Mouse (Mus musculus) bone marrow macrophage, adult 2 months (primary cell): ENCODE measurements around the gene Itpr1. TPM values are rescaled to one million over a fixed set of nuclear protein-coding genes. Genes with fewer than 3 reads are reported as not detected.
A peak's percentile ranks its signal among the peaks of the same experiment; 100 is the strongest.

Experiments used
- H3K27ac ChIP-seq: 2 replicates; pipeline ENCODE4 v1.5.1; 2012; ENCODE audit warnings: low read depth, low read length; ENCODE audit not compliant: insufficient read depth
- H3K4me1 ChIP-seq: 2 replicates; pipeline ENCODE4 v1.6.1; 2012; ENCODE audit warnings: low read length; ENCODE audit not compliant: control insufficient read depth, insufficient read depth
- H3K4me3 ChIP-seq: 2 replicates; pipeline ENCODE4 v1.5.1; 2012; ENCODE audit warnings: mild to moderate bottlenecking, low read length, moderate library complexity; ENCODE audit not compliant: insufficient read depth
- CTCF ChIP-seq: IDR thresholded peaks from 2 replicates; pipeline ENCODE4 v1.5.1; 2012; ENCODE audit warnings: low read depth, mild to moderate bottlenecking, low read length, moderate library complexity
- POLR2A ChIP-seq: IDR thresholded peaks from 2 replicates; pipeline ENCODE4 v1.6.1; 2012; ENCODE audit warnings: mild to moderate bottlenecking, low read depth, low read length, borderline replicate concordance
- polyA plus RNA-seq: library from polyadenylated mRNA; stranded (reverse); fragments of >200 nt; gene quantifications from 2 replicates; pipeline ENCODE4 v1.2.4, GENCODE M21; 2012; ENCODE audit not compliant: missing spikeins, insufficient read depth, insufficient read length

The Itpr1 gene
- polyA plus RNA-seq, 1 experiment, result 10.9 TPM

GRCm38 (mm10) chr6:108291556-108291955 lies 78.7 kb downstream of the Itpr1 start:
- Histone ChIP-seq H3K4me1 (peaks cover 6% of the 10 kb centered on the region), H3K4me3 (no peak overlapping the region), H3K27ac (no peak overlapping the region)
- no peak for TF ChIP-seq CTCF
- no peak for TF ChIP-seq POLR2A

GRCm38 (mm10) chr6:108301856-108302255 lies 89.0 kb downstream of the Itpr1 start:
- H3K4me3 ChIP-seq, result no peak overlapping the region
- H3K4me1 ChIP-seq, result peaks cover 13% of the 10 kb centered on the region
- TF ChIP-seq CTCF, result no peak
- no peak for TF ChIP-seq POLR2A
- H3K27ac ChIP-seq, result no peak overlapping the region

- TF ChIP-seq POLR2A (no peak), CTCF (no peak)
- Histone ChIP-seq H3K4me3 (no peak overlapping the region), H3K4me1 (peaks cover 21% of the 10 kb centered on the region), H3K27ac (no peak overlapping the region)
These were observed 91.0 kb downstream of the Itpr1 start for GRCm38 (mm10) chr6:108303619-108304567.

GRCm38 (mm10) chr6:108305171-108305779 lies 92.4 kb downstream of the Itpr1 start:
- Histone ChIP-seq H3K4me1 (peaks cover 21% of the 10 kb centered on the region), H3K27ac (no peak overlapping the region), H3K4me3 (no peak overlapping the region)
- TF ChIP-seq POLR2A (no peak), CTCF (no peak)

DNA sequence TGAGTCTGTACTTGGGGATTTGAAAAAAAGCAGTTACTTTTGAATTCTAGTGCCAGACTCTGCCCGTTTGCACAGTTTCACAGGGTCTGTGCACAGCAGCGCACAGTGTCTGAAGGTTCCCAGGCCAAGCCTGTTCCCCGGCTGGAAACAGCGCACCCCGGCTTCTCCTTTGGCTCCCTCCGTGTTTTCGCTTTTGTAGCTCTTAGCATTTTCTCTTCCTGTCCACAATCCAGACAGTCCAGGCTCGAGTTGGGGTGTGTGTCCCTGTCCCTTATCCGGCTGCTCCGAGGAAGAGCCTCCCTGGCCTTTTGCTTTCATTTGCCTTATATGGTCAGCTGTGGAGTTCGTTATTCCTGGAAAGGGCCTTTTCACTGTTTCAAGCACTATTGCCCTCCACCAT lies 93.3 kb downstream of the Itpr1 start:
- peak overlapping the region; percentile 45; the same call in 1 of the 2 replicates for H3K4me3 ChIP-seq
- TF ChIP-seq CTCF, result no peak
- no peak for TF ChIP-seq POLR2A
- peaks cover 21% of the 10 kb centered on the region for H3K4me1 ChIP-seq
- H3K27ac ChIP-seq, result 0 out of 2 replicates have a peak overlapping the region, but pooled peaks have one; percentile 70

- Histone ChIP-seq H3K4me1 (peaks cover 21% of the 10 kb centered on the region), H3K27ac (peak overlapping the region; percentile 70), H3K4me3 (peak overlapping the region; percentile 45)
- no peak for TF ChIP-seq CTCF
These were observed 94.2 kb downstream of the Itpr1 start for GRCm38 (mm10) chr6:108306910-108307584.

- H3K27ac ChIP-seq, result peak overlapping the region; percentile 70
- peaks cover 21% of the 10 kb centered on the region for H3K4me1 ChIP-seq
- peak overlapping the region; percentile 45 for H3K4me3 ChIP-seq
- TF ChIP-seq POLR2A, result no peak
- TF ChIP-seq CTCF, result no peak
These were observed 94.9 kb downstream of the Itpr1 start for GRCm38 (mm10) chr6:108307770-108308169.

DNA sequence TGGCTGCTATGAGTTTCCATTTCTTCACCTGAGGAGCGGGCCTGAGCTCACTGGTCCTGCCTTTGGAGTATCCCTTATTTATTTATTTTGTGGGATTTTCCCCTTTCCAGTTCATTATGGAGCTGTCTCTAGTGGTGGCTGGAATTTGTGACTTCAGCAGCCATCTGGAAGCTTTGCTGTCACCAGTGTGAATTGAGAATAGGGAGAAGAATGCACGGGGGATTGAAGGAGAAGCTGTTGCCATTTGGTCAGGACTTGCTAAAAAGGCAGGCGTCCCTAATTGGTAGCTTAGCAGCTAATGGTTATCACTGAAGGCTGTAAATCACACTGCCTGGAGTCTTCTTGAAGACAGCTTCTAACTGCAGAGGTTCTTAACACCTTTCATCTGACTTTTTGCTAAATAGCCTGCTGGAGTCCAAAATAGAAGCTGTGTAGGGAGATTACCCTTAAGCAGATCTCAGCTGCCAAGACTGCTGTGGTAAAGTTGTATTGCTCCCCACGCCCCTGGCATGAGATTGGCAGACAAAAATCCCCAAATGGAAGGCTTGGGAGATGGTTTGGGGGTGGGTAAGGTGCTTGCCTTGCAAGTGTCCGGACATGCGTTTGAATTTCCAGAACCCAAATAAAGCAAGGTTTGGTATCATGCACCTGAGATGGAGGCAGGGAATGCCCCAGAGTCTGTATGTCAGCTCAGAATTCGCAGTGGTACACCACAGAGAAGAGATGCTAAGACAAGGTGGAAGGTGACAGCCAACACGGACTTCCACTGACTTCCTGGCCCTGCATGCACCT lies 96.7 kb downstream of the Itpr1 start:
- no peak overlapping the region for H3K4me3 ChIP-seq
- H3K4me1 ChIP-seq, result peaks cover 20% of the 10 kb centered on the region
- H3K27ac ChIP-seq, result no peak overlapping the region
- TF ChIP-seq CTCF (no peak), POLR2A (no peak)

DNA sequence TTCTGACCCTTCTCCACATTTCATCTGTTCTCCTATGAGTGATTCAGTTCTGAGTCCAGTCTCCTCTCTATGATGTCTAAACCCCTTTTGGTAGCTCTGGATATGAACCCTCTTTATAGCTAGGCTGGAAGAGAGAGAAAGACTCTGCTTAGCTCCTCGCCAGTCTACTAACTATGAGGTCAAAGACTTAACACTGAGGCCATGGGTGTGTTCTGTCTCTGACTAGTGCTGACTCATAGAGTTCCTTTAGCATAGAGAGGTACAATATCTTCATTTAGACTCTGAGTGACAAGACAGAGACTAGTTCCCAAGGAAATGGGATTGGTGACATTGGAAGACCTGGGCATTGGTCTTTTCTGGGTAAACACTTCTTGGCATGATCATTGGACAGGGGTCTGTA lies 100.2 kb downstream of the Itpr1 start:
- H3K4me3 ChIP-seq, result no peak overlapping the region
- no peak overlapping the region for H3K27ac ChIP-seq
- TF ChIP-seq POLR2A (no peak), CTCF (no peak)
- peaks cover 5% of the 10 kb centered on the region for H3K4me1 ChIP-seq
